Mouse (Mus musculus) testis, adult 2 months (tissue): Measurements from ENCODE around the gene Pmepa1.

Experiments used
- CTCF ChIP-seq: fragments of 200-500 bp; IDR thresholded peaks from 2 replicates; pipeline ENCODE4 v1.5.1; 2012; ENCODE audit warnings: low read depth, mild to moderate bottlenecking, inconsistent platforms, low read length, moderate library complexity; ENCODE audit not compliant: control insufficient read depth, insufficient read depth, insufficient replicate concordance
- POLR2A ChIP-seq: fragments of 200-500 bp; IDR thresholded peaks from 2 replicates; pipeline ENCODE4 v1.6.1; 2012; ENCODE audit warnings: low read depth, mild to moderate bottlenecking, inconsistent platforms, low read length, moderate library complexity; ENCODE audit not compliant: control insufficient read depth

DNA sequence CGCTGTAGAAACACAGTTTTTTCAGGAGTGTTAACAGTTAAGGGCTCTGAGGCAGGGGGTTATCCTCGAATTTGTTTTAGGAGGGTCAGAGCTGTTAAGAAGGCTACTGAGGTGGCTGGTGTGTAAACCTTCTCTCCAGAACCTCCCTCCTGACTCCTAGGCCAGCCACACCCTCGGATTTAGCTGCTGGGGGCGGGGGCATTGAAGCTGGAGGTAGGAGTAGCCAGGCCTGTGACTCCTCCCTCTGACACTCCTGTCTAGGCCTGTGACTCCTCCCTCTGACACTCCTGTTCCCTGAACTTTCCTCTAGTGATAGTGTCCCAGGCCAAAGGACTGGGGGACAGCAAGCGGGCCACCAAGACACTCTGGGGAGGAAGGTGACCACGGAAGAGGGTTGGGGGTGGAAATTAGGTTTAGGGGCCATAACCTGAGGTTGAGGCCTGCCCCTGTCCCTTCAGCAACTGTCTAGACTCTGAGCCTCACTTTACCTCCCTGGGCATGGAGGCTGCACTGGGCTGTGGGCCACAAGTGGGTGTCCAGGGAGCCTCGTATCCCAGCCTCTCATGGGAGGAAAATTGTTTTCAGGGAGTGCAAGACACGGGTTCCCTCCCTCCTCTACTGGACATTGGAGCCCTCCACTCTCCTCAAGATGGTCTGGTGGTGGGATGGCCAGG is 89.0 kb downstream of the Pmepa1 start:
- TF ChIP-seq POLR2A (no peak), CTCF (no peak)
